Mouse (Mus musculus) erythroblast, embryonic 14.5 days (primary cell): ENCODE measurements around the gene Stard3.

Source experiments
- GATA1 ChIP-seq: IDR thresholded peaks from 2 replicates; pipeline ENCODE4 v1.6.1; 2012; ENCODE audit warnings: low read length, inconsistent platforms, mixed read lengths
- TAL1 ChIP-seq: IDR thresholded peaks from 3 replicates; pipeline ENCODE4 v1.6.1; 2012; ENCODE audit warnings: low read length, inconsistent platforms, mixed read lengths

DNA sequence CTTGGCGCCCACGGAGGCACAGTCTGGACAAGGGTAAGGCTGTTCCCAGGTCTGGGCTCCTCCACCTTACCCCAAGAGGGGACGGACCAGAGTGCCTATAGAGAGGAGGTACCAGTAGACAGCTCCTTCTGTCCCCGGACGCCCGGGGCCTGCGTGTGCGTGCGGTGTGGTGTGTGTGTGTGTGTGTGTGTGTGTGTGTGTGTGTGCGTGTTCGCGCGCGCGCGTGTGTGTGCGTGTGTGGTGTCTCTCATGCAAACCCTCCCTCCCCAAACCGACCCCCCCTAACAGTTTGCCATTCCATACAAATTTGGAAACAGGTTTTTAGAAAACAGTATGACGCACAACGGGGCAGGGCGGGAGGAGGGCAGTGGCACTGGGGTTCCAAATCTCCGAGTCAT lies 32.3 kb upstream of the Stard3 start:
- TF ChIP-seq TAL1 (no peak), GATA1 (no peak)
